Mouse (Mus musculus) E14TG2a.4 (cell line): ENCODE measurements around the gene Ntmt1.

Experiments used
- H3K27me3 ChIP-seq: 2 replicates; pipeline ENCODE4 v1.6.1; 2014; ENCODE audit warnings: low read length, control low read depth; ENCODE audit not compliant: insufficient read depth
- H3K36me3 ChIP-seq: 2 replicates; pipeline ENCODE4 v1.6.1; 2014; ENCODE audit warnings: low read length, control low read depth; ENCODE audit not compliant: insufficient read depth
- H3K4me1 ChIP-seq: replicated peaks from 2 replicates; pipeline ENCODE4 v1.6.1; 2014; ENCODE audit warnings: low read depth, low read length, control low read depth
- H3K4me3 ChIP-seq: replicated peaks from 2 replicates; pipeline ENCODE4 v1.5.1; 2014; ENCODE audit warnings: mild to moderate bottlenecking, low read length
- H3K9me3 ChIP-seq: 2 replicates; pipeline ENCODE4 v1.6.1; 2014; ENCODE audit warnings: low read length, control low read depth
- CTCF ChIP-seq: conservative IDR thresholded peaks from 2 replicates; pipeline ENCODE4 v1.5.1; 2014; ENCODE audit warnings: low read length
- NANOG ChIP-seq: IDR thresholded peaks from 2 replicates; pipeline ENCODE4 v1.6.1; 2014; ENCODE audit warnings: borderline replicate concordance, low read length, mixed read lengths
- POU5F1 ChIP-seq: IDR thresholded peaks from 2 replicates; pipeline ENCODE4 v1.6.1; 2014; ENCODE audit warnings: low read length, borderline replicate concordance

Ntmt1 gene

GRCm38 (mm10) chr2:30807648-30808295 is at the start of gene Ntmt1:
Ntmt1 (plus strand) TSS chr2:30807826.
- Histone ChIP-seq H3K27me3 (peaks cover 5% of the 10 kb centered on the region), H3K4me1 (peaks cover 70% of the 10 kb centered on the region), H3K4me3 (peak within 1 kb of the TSS; percentile 97), H3K36me3 (peaks cover 31% of the 10 kb centered on the region), H3K9me3 (peaks cover 3% of the 10 kb centered on the region)
- no peak for TF ChIP-seq NANOG
- no peak for TF ChIP-seq POU5F1
- no peak for TF ChIP-seq CTCF

GRCm38 (mm10) chr2:30758341-30759087 is 49.1 kb upstream of the Ntmt1 start:
- H3K36me3 ChIP-seq = no peaks in the 10 kb centered on the region
- H3K9me3 ChIP-seq = peaks cover 8% of the 10 kb centered on the region
- H3K4me3 ChIP-seq = peak overlapping the region; percentile 67
- TF ChIP-seq POU5F1 (no peak), NANOG (no peak)
- peaks cover 15% of the 10 kb centered on the region for H3K27me3 ChIP-seq
- H3K4me1 ChIP-seq = peaks cover 71% of the 10 kb centered on the region

- Histone ChIP-seq H3K27me3 (peaks cover 11% of the 10 kb centered on the region), H3K4me1 (peaks cover 67% of the 10 kb centered on the region), H3K36me3 (no peaks in the 10 kb centered on the region), H3K4me3 (peak overlapping the region; percentile 67), H3K9me3 (peaks cover 8% of the 10 kb centered on the region)
- TF ChIP-seq POU5F1 = no peak
- no peak for TF ChIP-seq NANOG
- no peak for TF ChIP-seq CTCF
These were observed 48.6 kb upstream of the Ntmt1 start for GRCm38 (mm10) chr2:30759088-30759374.

- peak overlapping the region; percentile 67 for H3K4me3 ChIP-seq
- H3K27me3 ChIP-seq = peaks cover 7% of the 10 kb centered on the region; the same call in 1 of the 2 replicates
- H3K9me3 ChIP-seq = peaks cover 8% of the 10 kb centered on the region
- peaks cover 63% of the 10 kb centered on the region for H3K4me1 ChIP-seq
- no peak for TF ChIP-seq POU5F1
- TF ChIP-seq NANOG = no peak
- TF ChIP-seq CTCF = no peak
- H3K36me3 ChIP-seq = no peaks in the 10 kb centered on the region
These were observed 48.2 kb upstream of the Ntmt1 start for GRCm38 (mm10) chr2:30759442-30759841.

- Histone ChIP-seq H3K9me3 (peaks cover 8% of the 10 kb centered on the region), H3K4me1 (peaks cover 58% of the 10 kb centered on the region), H3K4me3 (peak overlapping the region; percentile 67), H3K27me3 (0 out of 2 replicates have a peak, but pooled peaks cover 6% of the 10 kb centered on the region), H3K36me3 (no peaks in the 10 kb centered on the region)
- TF ChIP-seq POU5F1 (no peak), NANOG (peak; percentile 54; the same call in 1 of the 2 replicates)
These were observed 47.6 kb upstream of the Ntmt1 start for GRCm38 (mm10) chr2:30759858-30760547.

GRCm38 (mm10) chr2:30760706-30761105 is 46.9 kb upstream of the Ntmt1 start:
- no peaks in the 10 kb centered on the region for H3K36me3 ChIP-seq
- 0 out of 2 replicates have a peak, but pooled peaks cover 4% of the 10 kb centered on the region for H3K27me3 ChIP-seq
- peak overlapping the region; percentile 67; the same call in 1 of the 2 replicates for H3K4me3 ChIP-seq
- H3K4me1 ChIP-seq = peaks cover 53% of the 10 kb centered on the region
- peaks cover 5% of the 10 kb centered on the region for H3K9me3 ChIP-seq
- TF ChIP-seq CTCF (no peak), POU5F1 (no peak), NANOG (no peak)

GRCm38 (mm10) chr2:30766446-30766845 is 41.2 kb upstream of the Ntmt1 start:
- Histone ChIP-seq H3K36me3 (no peaks in the 10 kb centered on the region), H3K27me3 (peaks cover 46% of the 10 kb centered on the region), H3K4me1 (peaks cover 30% of the 10 kb centered on the region), H3K9me3 (peaks cover 2% of the 10 kb centered on the region; the same call in 1 of the 2 replicates), H3K4me3 (no peak overlapping the region)
- TF ChIP-seq CTCF (no peak), POU5F1 (no peak), NANOG (no peak)

- Histone ChIP-seq H3K4me1 (peaks cover 42% of the 10 kb centered on the region), H3K36me3 (no peaks in the 10 kb centered on the region), H3K9me3 (no peaks in the 10 kb centered on the region), H3K4me3 (no peak overlapping the region), H3K27me3 (peaks cover 57% of the 10 kb centered on the region)
- TF ChIP-seq NANOG (no peak), POU5F1 (no peak), CTCF (no peak)
These were observed 39.9 kb upstream of the Ntmt1 start for GRCm38 (mm10) chr2:30767626-30768240.
